Mouse (Mus musculus) heart, adult 9 months (tissue): ENCODE measurements around the gene Slco1c1.
"Not testable (repeated sequence)": the region's sequence is repeated elsewhere in the genome, so short reads cannot be mapped to it uniquely, and the experiment has no call there.

Experiments
- DNase-seq, 2 experiments: peaks; one replicate each; pipeline ENCODE4 v3.0.0; 2022; ENCODE audit warnings: low spot score in 2 of 2

Slco1c1 gene

DNA sequence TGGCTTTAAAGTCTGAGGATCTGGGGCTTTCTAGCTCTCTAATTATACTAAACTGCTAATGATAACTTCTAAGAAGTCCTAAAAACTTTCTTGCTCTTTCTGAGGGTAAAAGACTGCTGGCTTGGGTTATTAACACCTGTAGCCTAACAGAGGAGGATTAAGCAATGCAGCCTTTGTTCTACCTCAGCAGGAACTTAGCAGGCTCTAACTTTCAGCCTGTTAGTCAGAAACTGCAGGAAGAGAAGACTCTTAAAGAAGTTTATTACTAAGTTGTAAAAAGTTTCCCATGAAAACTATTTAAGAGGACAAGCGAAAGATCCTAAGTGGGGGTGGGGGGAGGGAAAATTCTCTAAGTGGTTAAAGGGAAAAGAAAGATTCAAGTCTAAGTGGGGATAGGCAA is 65.8 kb downstream of the Slco1c1 start:
- DNase-seq: no peak

- DNase-seq: not testable (repeated sequence)
Measured at GRCm38 (mm10) chr6:141590598-141591200, 66.5 kb downstream of the Slco1c1 start.

DNA sequence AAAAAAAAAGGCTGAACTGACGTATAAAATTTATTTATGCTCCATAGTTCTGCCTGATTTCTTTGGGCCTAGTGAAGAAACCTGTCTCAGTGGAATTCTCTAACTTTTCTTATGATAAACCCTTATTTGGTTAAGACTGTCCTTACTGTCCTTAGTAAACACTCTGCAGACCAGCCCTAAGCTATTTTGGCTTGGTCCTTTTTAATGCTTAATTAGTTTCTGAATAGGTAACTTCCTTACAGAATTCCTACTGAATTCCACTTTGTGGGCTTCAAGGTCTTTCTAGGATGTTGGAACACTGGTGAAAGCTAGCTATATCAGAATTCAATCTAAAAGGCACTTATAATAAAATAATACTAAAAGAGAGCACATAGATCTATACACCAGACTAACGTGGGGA is 71.9 kb downstream of the Slco1c1 start:
- no peak for DNase-seq

GRCm38 (mm10) chr6:141597037-141597436 is 72.9 kb downstream of the Slco1c1 start:
- DNase-seq: no peak

DNA sequence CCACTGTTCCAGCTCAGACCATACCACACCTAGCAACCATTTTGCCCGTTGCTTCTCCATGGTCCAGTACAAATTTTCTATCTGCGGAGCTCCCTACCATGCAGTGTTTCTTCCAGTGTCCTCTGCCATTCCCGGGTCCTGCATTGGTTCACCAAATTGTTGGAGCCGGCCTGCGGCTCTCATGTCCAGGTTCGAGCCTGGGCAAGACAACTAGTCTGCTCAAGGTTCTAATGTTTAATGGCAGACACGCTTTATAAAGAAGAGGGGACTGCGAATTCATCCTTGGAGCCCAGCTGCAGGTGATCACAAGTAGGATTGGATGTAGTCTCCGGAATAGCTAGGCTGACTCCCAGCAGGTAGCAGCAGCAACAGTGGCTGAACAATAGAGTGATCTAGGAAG is 76.8 kb downstream of the Slco1c1 start:
- DNase-seq: no peak

GRCm38 (mm10) chr6:141610702-141611260 is 86.6 kb downstream of the Slco1c1 start:
- no peak for DNase-seq

- no peak for DNase-seq
Measured at GRCm38 (mm10) chr6:141614017-141614416, 89.8 kb downstream of the Slco1c1 start.

DNA sequence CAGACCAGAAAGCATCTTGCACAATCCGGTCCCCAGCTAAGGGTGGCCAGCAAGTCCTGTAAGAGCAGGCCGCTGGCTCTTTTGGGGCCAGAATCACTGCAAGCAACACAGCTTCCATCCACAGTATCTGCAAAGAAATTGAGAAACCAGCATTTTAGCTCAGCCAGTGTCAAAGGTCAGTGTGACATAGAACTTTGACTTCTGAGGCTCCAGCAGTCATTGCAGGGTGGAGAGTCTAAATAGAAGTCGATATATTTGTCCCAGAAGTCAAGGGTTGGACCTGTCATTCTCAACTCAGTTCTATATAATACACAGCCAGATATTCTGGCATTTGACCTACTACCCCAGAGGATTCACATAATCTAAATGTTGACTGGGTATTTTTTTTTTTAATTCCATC is 91.2 kb downstream of the Slco1c1 start:
- DNase-seq: no peak
